Mouse (Mus musculus): Measurements from ENCODE around the gene Edn3.

Edn3 gene

GRCm38 (mm10) chr2:174797495-174798068 lies 37.2 kb downstream of the Edn3 start:
- no peak for DNase-seq

- DNase-seq = no peak
Observed at GRCm38 (mm10) chr2:174802453-174802852, 42.0 kb downstream of the Edn3 start.

GRCm38 (mm10) chr2:174803661-174804060 lies 43.2 kb downstream of the Edn3 start:
- DNase-seq = no peak

DNA sequence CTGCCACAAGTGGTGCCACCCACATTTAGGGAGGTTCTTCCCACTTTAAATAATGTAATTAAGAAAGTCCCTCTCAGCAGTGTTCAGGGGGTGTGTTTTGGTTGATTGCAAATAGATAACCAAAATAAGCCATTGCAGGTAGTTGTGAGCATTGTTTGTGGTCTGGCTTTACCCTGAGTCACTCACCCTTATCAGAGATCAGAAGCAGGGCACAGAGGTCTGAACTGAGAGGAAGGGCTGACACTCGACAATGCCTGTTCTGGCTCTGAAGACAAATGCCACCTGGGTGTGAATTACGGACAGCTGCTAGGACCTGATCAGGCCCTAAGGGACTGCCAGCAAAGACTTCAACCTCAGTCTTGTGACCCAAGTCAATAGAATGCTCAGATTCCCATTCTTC lies 47.5 kb downstream of the Edn3 start:
- no peak for DNase-seq

DNA sequence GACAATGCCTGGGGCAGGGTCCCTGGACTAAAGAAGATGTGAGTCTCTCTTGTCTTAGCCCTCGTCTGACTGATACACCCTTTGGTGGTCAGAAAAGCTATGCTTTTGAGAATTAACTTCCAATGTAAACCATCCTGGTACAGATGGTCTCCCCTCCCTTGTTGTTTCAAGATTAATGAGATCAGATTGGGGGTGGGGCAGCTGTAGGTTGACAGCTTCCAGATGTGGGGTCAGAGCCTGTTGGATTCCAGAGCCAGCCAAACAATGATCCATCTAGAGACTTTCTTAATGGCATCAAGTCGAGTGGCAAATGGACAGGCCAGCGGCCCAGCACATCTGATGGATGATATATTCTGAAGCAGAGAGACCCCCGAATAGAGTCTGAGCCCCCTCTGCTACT lies 48.9 kb downstream of the Edn3 start:
- DNase-seq = no peak

- no peak for DNase-seq
Observed at GRCm38 (mm10) chr2:174813306-174813705, 52.9 kb downstream of the Edn3 start.

- no peak for DNase-seq
Observed at GRCm38 (mm10) chr2:174816163-174816562, 55.7 kb downstream of the Edn3 start.

- DNase-seq = no peak
Observed at GRCm38 (mm10) chr2:174820286-174820685, 59.9 kb downstream of the Edn3 start.

- no peak for DNase-seq
Observed at GRCm38 (mm10) chr2:174827829-174828228, 67.4 kb downstream of the Edn3 start.

DNA sequence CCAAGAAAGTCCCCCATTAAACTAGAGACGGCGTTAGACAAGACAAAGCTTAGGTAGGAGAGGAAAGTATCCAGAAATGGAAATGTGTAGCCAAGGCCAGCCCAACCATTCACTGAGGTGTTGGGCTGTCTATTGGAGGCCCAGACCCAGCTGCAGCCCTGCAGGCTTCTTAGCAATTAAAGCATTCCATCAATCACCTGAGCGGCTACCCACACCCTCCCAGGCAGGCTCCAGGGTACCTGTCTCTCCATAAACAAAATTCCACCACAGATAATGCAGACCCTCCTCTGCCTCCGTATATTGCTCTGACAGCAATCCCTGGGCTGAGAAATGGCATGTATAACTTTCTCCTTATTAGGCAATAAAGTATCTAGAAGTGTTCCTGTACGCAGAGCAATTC lies 73.2 kb downstream of the Edn3 start:
- DNase-seq = no peak
